Mouse (Mus musculus) spleen, adult 2 months (tissue): ENCODE measurements around the gene Fam178b. TPM values are rescaled to one million over a fixed set of nuclear protein-coding genes. Genes with fewer than 3 reads are reported as not detected.

ENCODE experiments used
- DNase-seq, 2 experiments: peaks; one replicate each; pipeline versions ENCODE4 v3.0.0 to v3.0.0-alpha.2; 2012 to 2021; ENCODE audit warnings: low spot score in 2 of 2, low read depth in 1 of 2
- H3K27ac ChIP-seq: fragments of 200-500 bp; 2 replicates; pipeline ENCODE4 v1.5.1; 2012; ENCODE audit warnings: low read length, inconsistent platforms; ENCODE audit not compliant: insufficient read depth
- H3K27me3 ChIP-seq: fragments of 200-500 bp; 2 replicates; pipeline ENCODE4 v1.6.1; 2012; ENCODE audit warnings: mild to moderate bottlenecking, moderate library complexity, low read length, inconsistent platforms; ENCODE audit not compliant: control insufficient read depth, insufficient read depth
- H3K36me3 ChIP-seq: fragments of 200-500 bp; 2 replicates; pipeline ENCODE4 v1.6.1; 2012; ENCODE audit warnings: mild to moderate bottlenecking, low read length, inconsistent platforms; ENCODE audit not compliant: control insufficient read depth, insufficient read depth
- H3K4me1 ChIP-seq: fragments of 200-500 bp; 2 replicates; pipeline ENCODE4 v1.6.1; 2011; ENCODE audit warnings: inconsistent platforms; ENCODE audit not compliant: control insufficient read depth, insufficient read depth, insufficient read length
- H3K4me3 ChIP-seq: fragments of 200-500 bp; 2 replicates; pipeline ENCODE4 v1.5.1; 2011; ENCODE audit warnings: mild to moderate bottlenecking, inconsistent platforms; ENCODE audit not compliant: insufficient read depth, insufficient read length; ENCODE audit errors: extremely low read depth
- CTCF ChIP-seq: fragments of 200-500 bp; IDR thresholded peaks from 2 replicates; pipeline ENCODE4 v1.5.1; 2011; ENCODE audit warnings: mild to moderate bottlenecking, inconsistent platforms; ENCODE audit not compliant: insufficient read depth, insufficient read length, insufficient replicate concordance; ENCODE audit errors: extremely low read depth
- POLR2A ChIP-seq: fragments of 200-500 bp; IDR thresholded peaks from 2 replicates; pipeline ENCODE4 v1.6.1; 2011; ENCODE audit warnings: low read depth, low read length, inconsistent platforms
- WGBS: fragments of 180-500 bp; shearing (Covaris S2); methylation state at CpG from one replicate; pipeline ENCODE4 v1.1.7; 2018; 5-methylcytosine and 5-hydroxymethylcytosine counted together
- polyA plus RNA-seq: library from polyadenylated mRNA; depleted of rRNA; stranded (reverse); fragments of >200 nt; gene quantifications from 2 replicates; pipeline ENCODE4 v1.2.3, GENCODE M21; 2012

Fam178b gene
- polyA plus RNA-seq, 1 experiment, result 1.1 TPM

DNA sequence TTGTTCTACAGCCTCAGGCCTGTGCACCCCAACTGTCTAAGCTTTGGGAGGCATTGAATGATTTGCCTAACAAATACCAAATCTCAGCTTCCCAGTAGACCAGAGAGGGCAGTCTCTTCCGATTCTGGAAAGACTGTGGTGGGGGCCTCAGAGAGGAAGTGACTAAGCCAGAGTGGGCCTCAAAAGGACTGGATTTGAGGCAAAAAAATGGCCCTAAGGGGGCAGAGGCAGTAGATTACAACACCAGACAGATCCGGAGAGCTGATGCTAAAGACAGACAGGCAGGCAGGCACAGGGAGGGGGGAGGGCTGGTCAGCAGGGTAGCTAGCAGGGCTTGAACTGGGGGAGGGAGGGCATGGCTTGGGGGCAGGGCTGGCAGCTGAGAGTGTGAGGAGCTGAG is 116.6 kb downstream of the Fam178b start:
- H3K4me1 ChIP-seq, result no peaks in the 10 kb centered on the region
- no peak overlapping the region for H3K27ac ChIP-seq
- 51% methylated on average over 2 of the region's 2 CpGs for whole genome bisulfite sequencing
- no peak for DNase-seq
- no peaks in the 10 kb centered on the region for H3K36me3 ChIP-seq
- no peak overlapping the region for H3K4me3 ChIP-seq
- no peaks in the 10 kb centered on the region for H3K27me3 ChIP-seq
- no peak for TF ChIP-seq POLR2A
- no peak for TF ChIP-seq CTCF

DNA sequence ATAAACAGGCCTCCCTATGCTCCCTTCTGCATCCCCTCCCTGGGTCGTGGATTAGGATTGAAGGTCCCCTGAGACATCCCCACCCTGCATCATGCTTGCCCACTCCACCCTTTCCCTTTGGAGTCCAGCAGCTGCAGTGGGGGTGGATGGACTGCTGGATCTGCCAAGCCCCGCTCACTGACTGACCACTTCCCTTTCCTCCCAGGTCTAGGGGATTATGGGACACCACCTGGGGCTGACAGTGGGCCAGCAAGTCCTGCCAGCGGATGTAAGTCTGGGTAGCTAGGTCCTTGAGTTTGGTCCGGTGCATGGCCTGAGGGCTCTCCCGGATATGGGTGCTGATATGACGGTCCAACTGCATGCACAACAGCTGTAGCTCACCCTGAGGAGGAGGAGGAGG is 118.9 kb downstream of the Fam178b start:
- no peak for DNase-seq
- H3K27ac ChIP-seq, result no peak overlapping the region
- H3K4me1 ChIP-seq, result no peaks in the 10 kb centered on the region

DNA sequence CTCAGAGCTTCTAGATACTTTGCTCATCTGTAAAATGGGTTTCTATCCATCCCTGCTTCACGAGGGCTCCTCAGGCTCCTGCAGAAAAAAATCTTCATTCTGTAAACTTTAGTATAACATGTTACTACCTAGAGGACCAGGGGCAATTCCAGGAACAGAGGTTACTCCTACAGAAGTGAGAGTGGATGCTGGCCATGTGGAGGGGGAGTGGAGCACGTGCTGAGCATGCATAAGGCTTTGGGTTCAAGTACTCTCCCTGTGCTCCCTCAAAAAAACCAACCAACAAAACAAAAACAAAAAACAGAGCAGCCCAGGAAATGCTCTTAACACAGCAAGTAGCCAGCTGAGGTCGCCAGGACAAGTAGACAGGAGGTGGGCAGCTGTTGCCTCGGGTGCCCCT is 119.4 kb downstream of the Fam178b start:
- Histone ChIP-seq H3K27me3 (no peaks in the 10 kb centered on the region), H3K27ac (no peak overlapping the region), H3K4me1 (no peaks in the 10 kb centered on the region; the same call in 1 of the 2 replicates), H3K36me3 (no peaks in the 10 kb centered on the region), H3K4me3 (no peak overlapping the region)
- no peak for DNase-seq
- 55% methylated on average over 4 of the region's 4 CpGs for WGBS
- TF ChIP-seq CTCF, result no peak
- TF ChIP-seq POLR2A, result no peak

More for the DNA sequence above, 118.9 kb downstream of the Fam178b start:
- Histone ChIP-seq H3K27me3 (no peaks in the 10 kb centered on the region), H3K36me3 (no peaks in the 10 kb centered on the region), H3K4me3 (no peak overlapping the region)
- TF ChIP-seq CTCF (no peak), POLR2A (no peak)
- 41% methylated on average over 6 of the region's 6 CpGs for WGBS

DNA sequence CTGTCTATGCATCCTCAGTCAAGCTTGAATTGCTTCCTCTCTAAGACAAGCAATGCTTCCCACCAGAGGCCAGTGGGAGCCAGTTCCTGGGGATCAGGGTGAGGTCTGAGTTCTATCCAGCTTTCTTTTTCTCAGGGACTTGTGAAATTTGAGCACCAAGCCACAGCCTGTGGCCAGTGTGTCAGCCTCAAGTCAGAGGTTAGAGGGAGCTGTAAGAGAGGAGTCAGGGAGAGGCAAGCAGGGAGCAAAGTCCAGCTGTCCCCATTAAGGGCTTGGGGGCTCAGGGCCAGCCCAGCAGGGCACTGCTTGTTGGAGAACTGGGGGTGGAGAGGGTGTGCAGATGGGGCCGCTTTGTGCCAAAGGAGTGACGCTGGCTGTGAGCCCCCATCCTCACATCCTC is 119.8 kb downstream of the Fam178b start:
- TF ChIP-seq CTCF, result no peak
- TF ChIP-seq POLR2A, result no peak
- Histone ChIP-seq H3K27ac (no peak overlapping the region), H3K36me3 (no peaks in the 10 kb centered on the region), H3K4me1 (no peaks in the 10 kb centered on the region; the same call in 1 of the 2 replicates), H3K4me3 (no peak overlapping the region), H3K27me3 (peaks cover 2% of the 10 kb centered on the region; the same call in 1 of the 2 replicates)
- 91% methylated on average over 2 of the region's 2 CpGs for WGBS
- DNase-seq, result no peak

DNA sequence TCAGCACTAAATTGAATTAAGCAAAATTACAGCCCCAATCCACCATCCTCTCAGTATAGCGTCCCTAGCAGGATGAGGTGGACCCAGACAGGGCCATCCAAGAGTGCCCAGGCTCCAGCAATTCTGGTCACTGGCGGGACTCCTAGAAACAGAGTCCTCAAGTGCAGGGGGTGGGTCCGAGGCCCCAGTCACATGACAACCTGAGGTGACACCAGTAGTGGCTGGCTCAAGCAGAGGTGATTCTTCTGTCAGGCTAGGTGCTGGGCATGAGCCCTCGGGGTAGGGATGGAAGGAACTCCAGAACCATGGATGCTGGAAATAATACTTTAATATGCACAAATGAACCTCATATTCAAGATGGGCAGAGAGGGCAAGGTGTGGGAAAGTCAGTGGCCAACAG is 120.6 kb downstream of the Fam178b start:
- 86% methylated on average over 4 of the region's 4 CpGs for WGBS
- no peaks in the 10 kb centered on the region for H3K36me3 ChIP-seq
- H3K4me1 ChIP-seq, result no peaks in the 10 kb centered on the region; the same call in none of the 2 replicates
- no peak overlapping the region for H3K4me3 ChIP-seq
- no peak for TF ChIP-seq CTCF
- no peak for TF ChIP-seq POLR2A
- DNase-seq, result no peak
- no peak overlapping the region for H3K27ac ChIP-seq
- H3K27me3 ChIP-seq, result peaks cover 9% of the 10 kb centered on the region

DNA sequence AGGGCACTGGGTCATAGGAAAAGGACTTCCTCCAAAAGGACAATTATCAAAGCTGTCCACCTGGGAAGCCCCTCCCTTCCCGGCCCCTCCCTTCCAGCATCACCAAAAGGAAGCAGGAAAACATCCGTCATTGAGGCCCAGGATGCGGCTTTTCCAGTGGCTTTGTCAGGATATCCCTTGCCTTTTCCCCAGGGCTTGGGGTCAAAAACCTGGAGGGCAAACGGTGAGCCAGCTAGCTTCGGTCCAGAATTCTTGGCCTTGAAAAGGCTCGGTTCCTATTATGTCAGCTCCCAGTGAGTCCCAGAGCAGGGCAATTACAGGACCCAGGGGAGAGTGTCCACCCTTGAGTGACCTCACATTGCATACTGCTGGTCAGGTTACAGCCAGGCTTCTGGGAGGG is 122.1 kb downstream of the Fam178b start:
- no peak for DNase-seq
- Histone ChIP-seq H3K27ac (no peak overlapping the region), H3K27me3 (peaks cover 12% of the 10 kb centered on the region), H3K36me3 (no peaks in the 10 kb centered on the region), H3K4me1 (peaks cover 7% of the 10 kb centered on the region), H3K4me3 (no peak overlapping the region)
- no peak for TF ChIP-seq CTCF
- no peak for TF ChIP-seq POLR2A
- WGBS, result 82% methylated on average over 6 of the region's 6 CpGs

DNA sequence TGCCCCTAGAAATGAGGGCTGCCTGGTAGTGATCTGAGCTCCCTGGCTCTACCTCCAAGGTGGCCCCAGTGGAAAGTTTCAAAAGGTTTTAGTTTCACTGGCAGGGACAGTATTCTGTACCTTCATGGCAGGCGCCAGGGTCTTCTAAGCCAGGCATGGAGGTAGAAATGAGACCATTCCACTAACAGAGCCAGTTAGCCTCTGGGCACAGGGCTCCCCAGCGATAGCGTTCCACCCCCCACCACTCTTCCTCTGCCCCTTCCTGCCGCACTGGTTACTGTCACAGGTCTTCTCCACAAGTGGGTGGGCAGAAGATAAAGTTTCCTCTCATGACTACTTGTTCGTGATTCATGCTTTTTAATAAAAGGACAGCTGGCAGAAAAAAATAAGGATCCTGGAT is 123.1 kb downstream of the Fam178b start:
- H3K4me1 ChIP-seq, result peaks cover 7% of the 10 kb centered on the region
- WGBS, result 30% methylated on average over 5 of the region's 5 CpGs
- peaks cover 12% of the 10 kb centered on the region for H3K27me3 ChIP-seq
- no peak for DNase-seq
- no peak overlapping the region for H3K4me3 ChIP-seq
- TF ChIP-seq CTCF (no peak), POLR2A (no peak)
- H3K36me3 ChIP-seq, result no peaks in the 10 kb centered on the region
- H3K27ac ChIP-seq, result no peak overlapping the region
